Mouse (Mus musculus) intestine, embryonic 15.5 days (tissue): ENCODE measurements around the gene Ces2b. TPM values are rescaled to one million over a fixed set of nuclear protein-coding genes. Genes with fewer than 3 reads are reported as not detected.

Source experiments
- ATAC-seq: fragments of 200-750 bp; cut with Nextera tagmentation; 2 replicates; pipeline ENCODE4 v1.8.0; 2017; ENCODE audit warnings: moderate TSS enrichment, moderate library complexity
- H3K27ac ChIP-seq: fragments of 300-500 bp; sonication (generic); 2 replicates; pipeline ENCODE4 v1.5.1; 2015; ENCODE audit warnings: mild to moderate bottlenecking, inconsistent platforms
- H3K27me3 ChIP-seq: fragments of 300-500 bp; sonication (generic); replicated peaks from 2 replicates; pipeline ENCODE4 v1.6.1; 2015; ENCODE audit warnings: inconsistent platforms
- H3K36me3 ChIP-seq: fragments of 300-500 bp; sonication (generic); 2 replicates; pipeline ENCODE4 v1.6.1; 2015; ENCODE audit warnings: inconsistent platforms
- H3K4me1 ChIP-seq: fragments of 300-500 bp; sonication (generic); replicated peaks from 2 replicates; pipeline ENCODE4 v1.6.1; 2015; ENCODE audit warnings: inconsistent platforms
- H3K4me2 ChIP-seq: fragments of 300-500 bp; sonication (generic); replicated peaks from 2 replicates; pipeline ENCODE4 v1.6.1; 2015; ENCODE audit warnings: mild to moderate bottlenecking, inconsistent platforms
- H3K4me3 ChIP-seq: fragments of 300-500 bp; sonication (generic); replicated peaks from 2 replicates; pipeline ENCODE4 v1.5.1; 2015; ENCODE audit warnings: inconsistent platforms
- H3K9ac ChIP-seq: fragments of 300-500 bp; sonication (generic); 2 replicates; pipeline ENCODE4 v1.6.1; 2015; ENCODE audit warnings: inconsistent platforms
- H3K9me3 ChIP-seq: fragments of 300-500 bp; sonication (generic); 2 replicates; pipeline ENCODE4 v1.6.1; 2016; ENCODE audit warnings: inconsistent platforms
- WGBS: fragments of 180-500 bp; shearing (Covaris S2); methylation state at CpG from one replicate; pipeline ENCODE4 v1.1.7; 2015; 5-methylcytosine and 5-hydroxymethylcytosine counted together
- polyA plus RNA-seq: library from polyadenylated mRNA; unstranded; fragments of >200 nt; fragmentation: Nextera tagmentation; extraction: Ambion mirVana; gene quantifications from 2 replicates; pipeline ENCODE4 v1.2.1, GENCODE M21; 2015

Gene Ces2b
- polyA plus RNA-seq: 0.41 and 0.51 TPM in 2 replicates

DNA sequence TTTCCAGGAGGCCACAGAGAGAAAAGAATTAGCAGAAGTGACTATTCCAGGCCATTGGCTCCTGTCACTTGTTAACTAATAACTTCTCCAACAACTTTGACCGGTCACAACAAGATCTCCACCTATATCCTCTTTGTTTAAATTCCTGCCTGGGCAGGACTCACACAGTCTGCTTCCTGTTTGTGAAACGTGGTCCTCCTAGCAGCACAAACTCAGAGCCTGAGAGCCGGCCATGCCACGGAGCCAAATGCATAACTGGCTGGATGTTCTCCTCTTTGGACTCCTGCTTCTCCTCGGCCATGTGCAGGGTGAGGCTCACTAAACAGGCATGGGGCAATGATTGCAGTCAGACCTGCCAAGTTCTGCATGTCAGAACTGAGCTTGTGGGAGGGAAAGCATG, at the start of gene Ces2b:
TSS of gene Ces2b (plus strand) at position 133 of the 400 bp plus-strand sequence.
- H3K9ac ChIP-seq: no peak within 1 kb of the TSS
- ATAC-seq: no peak
- 46% methylated on average over 5 of the region's 5 CpGs for WGBS
- H3K9me3 ChIP-seq: no peaks in the 10 kb centered on the region
- H3K27me3 ChIP-seq: no peaks in the 10 kb centered on the region
- no peak within 1 kb of the TSS for H3K4me3 ChIP-seq
- H3K4me2 ChIP-seq: no peak within 1 kb of the TSS
- H3K27ac ChIP-seq: no peak within 1 kb of the TSS
- no peaks in the 10 kb centered on the region for H3K36me3 ChIP-seq
- H3K4me1 ChIP-seq: no peaks in the 10 kb centered on the region

- Histone ChIP-seq H3K4me3 (no peak overlapping the region), H3K27me3 (no peaks in the 10 kb centered on the region), H3K9ac (no peak overlapping the region), H3K4me1 (no peaks in the 10 kb centered on the region), H3K27ac (no peak overlapping the region), H3K36me3 (no peaks in the 10 kb centered on the region), H3K9me3 (no peaks in the 10 kb centered on the region), H3K4me2 (no peak overlapping the region)
- 60% methylated on average over 1 of the region's 1 CpGs for WGBS
- ATAC-seq: no peak
Observed at GRCm38 (mm10) chr8:104787049-104787448, 44.3 kb upstream of the Ces2b start.

DNA sequence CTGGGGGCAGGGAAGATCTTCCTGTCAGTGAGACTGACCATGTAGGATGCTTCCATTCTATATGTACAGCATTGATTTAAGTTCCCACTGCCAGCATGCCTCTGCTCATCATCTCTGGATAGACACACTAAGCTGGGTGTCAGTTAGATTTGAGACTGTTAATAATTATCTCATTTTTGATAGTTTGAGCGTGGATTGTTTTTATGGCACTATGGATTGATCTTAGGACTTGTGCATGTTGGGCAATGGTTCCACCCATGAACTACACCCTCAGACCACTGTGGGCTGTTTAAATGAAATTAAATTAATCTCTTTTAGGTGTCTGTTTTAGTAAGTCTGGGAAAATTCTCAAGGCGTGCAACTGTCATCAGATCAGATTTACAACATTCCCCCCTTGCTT, 42.4 kb upstream of the Ces2b start:
- H3K36me3 ChIP-seq: no peaks in the 10 kb centered on the region
- H3K4me3 ChIP-seq: no peak overlapping the region
- no peak overlapping the region for H3K27ac ChIP-seq
- no peak overlapping the region for H3K4me2 ChIP-seq
- WGBS: 60% methylated on average over 2 of the region's 2 CpGs
- H3K4me1 ChIP-seq: no peaks in the 10 kb centered on the region
- no peaks in the 10 kb centered on the region for H3K9me3 ChIP-seq
- ATAC-seq: peak; percentile 61
- no peaks in the 10 kb centered on the region for H3K27me3 ChIP-seq
- H3K9ac ChIP-seq: no peak overlapping the region

GRCm38 (mm10) chr8:104789886-104790680, 41.3 kb upstream of the Ces2b start:
- H3K4me2 ChIP-seq: no peak overlapping the region

DNA sequence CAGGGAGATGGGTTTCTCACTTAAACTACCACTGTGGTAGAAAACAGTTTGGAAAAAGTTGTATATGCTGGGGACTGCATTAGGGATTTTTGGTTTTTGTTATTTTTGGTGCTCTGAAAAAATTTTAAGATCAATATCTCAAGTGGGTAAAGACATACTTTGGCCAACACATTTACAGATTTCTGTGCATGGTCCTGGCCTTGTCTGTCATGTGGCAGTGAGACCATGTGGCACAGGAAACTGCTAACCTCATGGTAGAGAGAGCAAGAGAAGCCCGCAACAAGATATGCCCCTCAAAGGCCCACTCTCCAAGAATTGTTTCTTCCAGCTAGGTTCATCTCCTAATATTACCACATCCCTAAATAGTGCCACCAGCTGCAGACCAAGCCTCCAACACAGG, 32.0 kb upstream of the Ces2b start:
- no peaks in the 10 kb centered on the region for H3K36me3 ChIP-seq
- WGBS: 100% methylated on average over 1 of the region's 1 CpGs

More at GRCm38 (mm10) chr8:104789886-104790680, 41.3 kb upstream of the Ces2b start:
- no peaks in the 10 kb centered on the region for H3K27me3 ChIP-seq
- H3K9me3 ChIP-seq: no peaks in the 10 kb centered on the region
- H3K9ac ChIP-seq: no peak overlapping the region
- H3K27ac ChIP-seq: no peak overlapping the region
- H3K4me3 ChIP-seq: no peak overlapping the region
- H3K4me1 ChIP-seq: no peaks in the 10 kb centered on the region
- WGBS: 59% methylated on average over 3 of the region's 3 CpGs
- no peaks in the 10 kb centered on the region for H3K36me3 ChIP-seq
- ATAC-seq: peak; percentile 61

GRCm38 (mm10) chr8:104806127-104806526, 25.2 kb upstream of the Ces2b start:
- no peak overlapping the region for H3K4me3 ChIP-seq
- no peak overlapping the region for H3K4me2 ChIP-seq
- H3K27ac ChIP-seq: no peak overlapping the region
- H3K9me3 ChIP-seq: no peaks in the 10 kb centered on the region
- H3K27me3 ChIP-seq: no peaks in the 10 kb centered on the region
- H3K9ac ChIP-seq: no peak overlapping the region
- no peak for ATAC-seq
- H3K4me1 ChIP-seq: no peaks in the 10 kb centered on the region
- no peaks in the 10 kb centered on the region for H3K36me3 ChIP-seq
- 52% methylated on average over 2 of the region's 2 CpGs for WGBS

More for the DNA sequence above, 32.0 kb upstream of the Ces2b start:
- H3K4me2 ChIP-seq: no peak overlapping the region
- H3K4me3 ChIP-seq: no peak overlapping the region
- H3K9me3 ChIP-seq: no peaks in the 10 kb centered on the region
- no peak overlapping the region for H3K9ac ChIP-seq
- no peak for ATAC-seq
- no peaks in the 10 kb centered on the region for H3K27me3 ChIP-seq
- H3K4me1 ChIP-seq: no peaks in the 10 kb centered on the region
- H3K27ac ChIP-seq: no peak overlapping the region

DNA sequence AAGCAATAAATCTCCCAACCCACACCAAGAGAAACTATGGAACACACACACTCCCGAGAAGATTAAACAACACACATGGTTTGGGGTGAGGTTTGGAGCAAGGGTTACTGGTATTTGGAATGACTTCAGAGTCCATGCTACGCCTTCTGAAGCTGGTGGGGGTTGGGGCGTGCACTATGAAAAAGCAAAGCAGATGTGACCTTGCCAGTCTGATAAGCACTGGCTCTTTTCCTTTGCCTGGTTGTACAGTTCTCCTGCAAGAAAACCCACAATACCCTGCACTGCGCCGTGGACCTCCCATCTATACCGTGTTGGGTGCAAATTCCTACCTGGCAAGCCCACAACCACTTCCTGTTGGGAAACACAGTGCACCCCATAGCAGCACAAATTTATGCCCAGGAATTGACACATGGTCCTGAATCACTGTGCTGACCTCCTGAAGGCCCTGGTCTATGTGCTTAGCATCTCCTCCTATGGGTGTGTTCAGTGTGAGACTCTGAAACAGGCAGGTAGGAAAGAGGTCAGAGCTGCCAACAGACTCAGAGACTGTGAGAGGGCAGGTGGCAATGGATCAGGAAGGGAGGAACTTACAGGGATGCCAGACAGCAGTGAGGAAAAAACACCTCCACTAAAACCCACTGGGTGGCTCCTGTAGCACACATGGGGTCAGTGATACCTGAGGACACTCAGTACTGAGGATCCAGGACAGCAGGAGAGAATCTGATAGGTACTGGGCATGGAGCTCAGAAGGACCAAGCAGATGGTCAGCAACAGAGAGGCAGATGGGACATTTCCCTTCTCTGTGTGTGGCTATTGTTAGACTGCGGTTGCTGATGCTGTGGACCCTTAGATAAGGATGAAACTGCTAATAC, 22.6 kb upstream of the Ces2b start:
- Histone ChIP-seq H3K9me3 (no peaks in the 10 kb centered on the region), H3K27me3 (no peaks in the 10 kb centered on the region), H3K4me3 (no peak overlapping the region), H3K36me3 (no peaks in the 10 kb centered on the region), H3K27ac (no peak overlapping the region), H3K9ac (no peak overlapping the region), H3K4me1 (no peaks in the 10 kb centered on the region), H3K4me2 (no peak overlapping the region)
- ATAC-seq: peak; percentile 77
- 76% methylated on average over 7 of the region's 7 CpGs for WGBS

GRCm38 (mm10) chr8:104809436-104809835, 21.9 kb upstream of the Ces2b start:
- Histone ChIP-seq H3K27ac (no peak overlapping the region), H3K9me3 (no peaks in the 10 kb centered on the region), H3K4me2 (no peak overlapping the region), H3K4me1 (no peaks in the 10 kb centered on the region), H3K36me3 (no peaks in the 10 kb centered on the region), H3K27me3 (no peaks in the 10 kb centered on the region), H3K9ac (no peak overlapping the region), H3K4me3 (no peak overlapping the region)
- peak; percentile 72 for ATAC-seq
- 80% methylated on average over 3 of the region's 3 CpGs for WGBS

GRCm38 (mm10) chr8:104826912-104827311, 4.5 kb upstream of the Ces2b start:
- Histone ChIP-seq H3K36me3 (no peaks in the 10 kb centered on the region), H3K9me3 (no peaks in the 10 kb centered on the region), H3K27me3 (no peaks in the 10 kb centered on the region), H3K9ac (no peak overlapping the region), H3K27ac (no peak overlapping the region), H3K4me1 (no peaks in the 10 kb centered on the region), H3K4me2 (no peak overlapping the region), H3K4me3 (no peak overlapping the region)
- no peak for ATAC-seq
- WGBS: 59% methylated on average over 1 of the region's 1 CpGs

DNA sequence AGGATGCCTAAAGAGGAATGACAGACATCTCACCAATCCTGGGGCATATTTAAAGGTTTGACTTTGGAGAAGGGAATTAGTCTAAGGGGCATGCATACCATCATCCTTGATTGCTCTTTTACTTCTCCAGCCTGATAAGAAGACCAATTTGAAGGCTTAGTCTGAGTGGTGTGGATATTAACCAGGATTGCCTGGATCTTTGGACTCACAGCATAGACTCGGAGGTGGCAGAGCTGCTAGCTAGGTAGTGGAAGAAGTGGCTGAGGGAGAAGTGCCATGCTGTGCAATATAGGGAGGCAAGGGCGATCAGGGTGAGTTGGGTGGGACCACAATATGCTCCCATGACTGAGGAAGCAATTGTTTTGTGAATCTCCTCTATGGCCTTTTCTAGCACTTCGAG, 3.2 kb upstream of the Ces2b start:
- no peak overlapping the region for H3K9ac ChIP-seq
- 71% methylated on average over 3 of the region's 3 CpGs for WGBS
- no peaks in the 10 kb centered on the region for H3K4me1 ChIP-seq

GRCm38 (mm10) chr8:104841360-104842078, 10.1 kb downstream of the Ces2b start:
- no peaks in the 10 kb centered on the region for H3K4me1 ChIP-seq
- peak; percentile 91 for ATAC-seq
- no peak overlapping the region for H3K27ac ChIP-seq
- WGBS: 72% methylated on average over 3 of the region's 3 CpGs
- no peaks in the 10 kb centered on the region for H3K9me3 ChIP-seq
- no peaks in the 10 kb centered on the region for H3K27me3 ChIP-seq
- no peak overlapping the region for H3K4me3 ChIP-seq
- no peaks in the 10 kb centered on the region for H3K36me3 ChIP-seq
- H3K4me2 ChIP-seq: no peak overlapping the region
- no peak overlapping the region for H3K9ac ChIP-seq

More for the DNA sequence above, 3.2 kb upstream of the Ces2b start:
- no peak overlapping the region for H3K4me2 ChIP-seq
- no peaks in the 10 kb centered on the region for H3K9me3 ChIP-seq
- no peaks in the 10 kb centered on the region for H3K27me3 ChIP-seq
- H3K4me3 ChIP-seq: no peak overlapping the region
- H3K27ac ChIP-seq: no peak overlapping the region
- ATAC-seq: peak; percentile 47; the same call in 1 of the 2 replicates
- no peaks in the 10 kb centered on the region for H3K36me3 ChIP-seq

DNA sequence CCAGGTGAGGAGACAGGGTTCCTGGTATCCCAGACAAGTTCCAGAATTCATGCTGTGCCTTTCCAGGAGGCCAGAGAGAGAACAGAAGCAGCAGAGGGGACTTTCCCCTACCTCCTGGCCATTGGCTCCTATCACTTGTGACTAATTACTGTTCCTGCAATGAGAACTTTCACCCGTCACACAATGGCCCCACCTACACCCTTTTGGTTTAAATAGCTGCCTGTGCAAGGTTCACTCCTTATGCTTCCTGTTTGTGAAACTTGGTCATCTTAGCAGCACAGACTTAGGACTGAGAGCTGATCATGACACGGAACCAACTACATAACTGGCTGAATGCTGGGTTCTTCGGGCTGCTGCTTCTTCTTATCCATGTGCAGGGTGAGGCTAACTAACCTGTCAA, 15.5 kb downstream of the Ces2b start, which contains the start of gene Ces2c:
TSS of gene Ces2c (plus strand) at position 238 of the 400 bp plus-strand sequence.
- Histone ChIP-seq H3K9me3 (no peaks in the 10 kb centered on the region), H3K27me3 (no peaks in the 10 kb centered on the region), H3K27ac (no peak within 1 kb of the TSS), H3K4me1 (no peaks in the 10 kb centered on the region), H3K9ac (no peak within 1 kb of the TSS), H3K4me3 (no peak within 1 kb of the TSS), H3K4me2 (no peak within 1 kb of the TSS), H3K36me3 (no peaks in the 10 kb centered on the region)
- peak; percentile 88 for ATAC-seq
- 74% methylated on average over 3 of the region's 3 CpGs for WGBS
